Mouse (Mus musculus) skeletal muscle tissue, adult 2 months (tissue): ENCODE data around the gene Ubac2.

Source experiments
- DNase-seq: peaks from one replicate; pipeline ENCODE4 v3.0.0-alpha.2; 2012; ENCODE audit warnings: low read depth, low spot score

The Ubac2 gene

DNA sequence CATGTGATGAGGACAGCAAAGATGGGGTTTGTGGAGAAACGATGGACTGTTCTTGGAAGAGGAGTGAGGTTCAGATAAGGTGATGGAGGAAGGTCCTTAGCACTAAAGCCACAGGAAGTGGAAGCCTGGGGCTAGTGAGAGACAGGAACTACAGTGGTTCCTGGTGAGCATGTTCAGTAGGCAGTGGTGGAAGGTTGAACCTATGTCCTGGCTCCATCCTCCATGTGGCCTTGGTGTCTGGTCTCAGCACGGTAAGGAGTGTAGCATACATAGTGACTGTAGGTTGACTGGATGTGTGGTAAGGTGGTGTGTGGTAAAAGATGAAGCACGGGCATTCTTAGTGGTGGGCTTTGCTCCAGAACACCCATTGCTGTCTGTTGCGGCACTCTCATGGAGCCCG is 71.5 kb downstream of the Ubac2 start:
- DNase-seq: no peak

DNA sequence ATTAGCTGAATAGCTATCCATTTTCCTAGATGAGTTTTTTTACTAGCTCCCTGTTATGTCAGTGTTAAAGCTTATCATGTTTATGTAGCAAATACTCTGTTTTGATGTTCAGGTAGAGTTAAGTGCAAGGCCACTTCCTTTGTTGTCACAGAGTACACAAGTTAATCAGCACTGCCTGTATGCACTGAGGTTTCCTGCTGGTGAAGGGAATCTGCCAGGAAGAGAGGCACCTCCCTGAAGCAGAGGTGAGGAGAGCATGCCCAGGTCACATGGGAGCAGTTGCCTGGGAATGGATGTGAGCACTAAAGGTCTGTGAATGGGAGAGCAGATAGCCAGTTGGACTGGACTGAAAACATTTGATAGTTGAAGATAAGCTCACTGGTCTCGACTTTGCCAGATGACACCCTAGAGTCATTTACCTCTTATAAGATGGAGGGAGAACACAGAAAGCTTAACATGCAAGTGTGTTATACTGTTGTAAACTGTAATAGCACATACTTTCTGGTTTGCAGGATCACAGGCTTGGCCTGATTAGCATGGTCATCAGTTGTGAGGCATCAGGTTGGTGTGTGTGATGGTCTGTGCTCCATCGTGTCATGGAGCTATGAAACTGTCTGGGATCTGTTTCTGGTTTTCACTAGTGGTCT is 73.1 kb downstream of the Ubac2 start:
- no peak for DNase-seq

DNA sequence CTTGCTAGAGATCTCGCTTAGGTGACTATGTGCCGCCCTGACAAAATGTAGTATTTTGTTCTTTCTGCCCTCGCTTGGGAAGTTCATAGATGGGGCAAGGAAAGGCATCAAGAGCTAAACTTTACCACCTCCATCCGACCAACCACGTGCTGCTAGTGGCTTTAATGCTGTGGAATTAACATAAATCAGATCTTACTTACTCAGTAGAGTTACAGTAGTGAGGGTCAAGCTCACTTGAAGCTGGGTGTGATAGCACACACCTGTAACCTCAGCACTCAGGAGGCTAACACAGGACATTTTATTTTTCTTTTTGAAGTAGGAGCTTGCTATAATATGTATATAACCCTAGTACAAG is 73.6 kb downstream of the Ubac2 start:
- DNase-seq: no peak

DNA sequence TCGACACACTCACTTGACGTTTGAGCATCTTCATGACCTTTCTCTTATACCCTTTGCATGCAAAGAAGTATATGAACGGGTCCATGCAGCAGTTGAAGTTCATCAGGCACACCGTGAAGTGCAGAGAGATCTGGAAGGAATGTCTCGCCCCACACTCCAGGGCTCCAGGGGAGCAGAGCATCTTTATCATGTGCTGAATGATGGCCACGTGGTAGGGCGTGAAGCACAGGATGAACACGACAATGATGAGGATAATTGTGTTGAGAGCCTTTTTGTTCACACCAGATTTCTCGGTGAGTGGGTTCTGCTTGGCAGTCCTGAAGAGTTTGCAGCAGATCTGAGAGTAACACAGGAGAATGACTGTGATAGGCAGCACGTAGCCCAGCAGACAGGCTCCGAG is 75.7 kb downstream of the Ubac2 start:
- no peak for DNase-seq

DNA sequence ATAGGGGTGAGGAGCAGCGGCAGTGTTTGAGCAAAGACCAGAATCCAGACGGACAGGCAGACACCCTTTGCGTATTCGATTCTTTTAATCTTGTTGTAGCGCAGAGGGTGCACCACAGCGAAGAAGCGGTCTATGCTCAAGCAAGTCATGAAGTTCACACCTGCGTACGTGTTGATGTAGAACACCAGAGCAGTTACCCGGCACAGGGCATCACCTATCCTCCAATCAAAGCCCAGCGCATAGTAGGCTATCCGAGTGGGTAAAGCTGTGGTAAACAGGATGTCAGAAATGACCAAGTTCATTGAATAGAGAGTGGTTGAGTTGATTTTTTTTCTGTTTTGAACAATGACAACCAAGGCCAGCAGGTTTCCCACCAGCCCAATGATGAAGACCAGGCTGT is 76.2 kb downstream of the Ubac2 start:
- DNase-seq: no peak

DNA sequence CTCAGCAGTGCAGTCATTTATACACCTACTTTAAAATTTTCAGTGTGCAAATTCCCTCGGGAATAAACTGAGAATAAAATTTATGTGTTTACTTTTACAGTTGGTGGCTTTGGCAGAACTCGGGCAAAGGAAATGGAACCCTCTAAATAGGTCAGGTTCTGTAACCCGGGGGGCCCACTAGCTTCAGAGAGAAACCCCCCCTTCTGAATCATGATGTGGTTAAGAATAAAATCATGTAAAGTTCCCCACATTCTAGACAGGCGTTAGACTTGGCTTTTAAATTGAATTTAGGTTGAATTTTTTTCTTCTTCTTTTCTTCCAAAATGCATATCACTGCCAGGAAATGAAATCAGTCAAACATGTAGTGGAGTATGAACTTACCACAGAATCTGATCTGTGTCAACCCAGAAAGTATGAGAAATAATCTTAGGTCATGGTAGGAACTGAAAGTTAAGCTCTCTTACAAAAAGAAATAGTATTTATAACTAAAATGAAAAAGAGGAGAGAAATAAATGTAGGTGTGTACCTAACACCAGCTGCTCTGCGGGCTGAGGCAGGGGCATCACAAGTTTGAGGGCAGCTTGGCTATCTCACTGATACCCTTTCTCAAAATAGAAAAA is 76.9 kb downstream of the Ubac2 start:
- DNase-seq: no peak

DNA sequence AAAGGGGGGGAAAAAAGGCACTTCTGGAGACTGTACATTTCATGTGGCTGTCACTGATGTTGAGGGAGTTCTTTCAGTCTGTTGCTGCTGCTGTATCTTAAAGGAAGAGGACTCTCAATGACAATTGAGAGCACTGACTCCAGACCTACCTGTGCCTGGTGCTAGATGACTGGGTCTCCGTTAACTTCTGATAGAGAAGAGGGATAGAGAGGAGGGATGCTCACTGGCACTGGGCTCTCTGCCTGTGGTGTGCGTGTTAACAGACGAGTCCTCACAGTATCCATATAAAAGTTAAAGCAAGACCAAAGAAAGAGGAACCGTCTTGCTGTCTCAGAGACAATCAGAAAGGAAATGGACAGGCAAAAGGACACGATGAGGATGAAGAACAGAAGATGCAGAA is 77.9 kb downstream of the Ubac2 start:
- no peak for DNase-seq

DNA sequence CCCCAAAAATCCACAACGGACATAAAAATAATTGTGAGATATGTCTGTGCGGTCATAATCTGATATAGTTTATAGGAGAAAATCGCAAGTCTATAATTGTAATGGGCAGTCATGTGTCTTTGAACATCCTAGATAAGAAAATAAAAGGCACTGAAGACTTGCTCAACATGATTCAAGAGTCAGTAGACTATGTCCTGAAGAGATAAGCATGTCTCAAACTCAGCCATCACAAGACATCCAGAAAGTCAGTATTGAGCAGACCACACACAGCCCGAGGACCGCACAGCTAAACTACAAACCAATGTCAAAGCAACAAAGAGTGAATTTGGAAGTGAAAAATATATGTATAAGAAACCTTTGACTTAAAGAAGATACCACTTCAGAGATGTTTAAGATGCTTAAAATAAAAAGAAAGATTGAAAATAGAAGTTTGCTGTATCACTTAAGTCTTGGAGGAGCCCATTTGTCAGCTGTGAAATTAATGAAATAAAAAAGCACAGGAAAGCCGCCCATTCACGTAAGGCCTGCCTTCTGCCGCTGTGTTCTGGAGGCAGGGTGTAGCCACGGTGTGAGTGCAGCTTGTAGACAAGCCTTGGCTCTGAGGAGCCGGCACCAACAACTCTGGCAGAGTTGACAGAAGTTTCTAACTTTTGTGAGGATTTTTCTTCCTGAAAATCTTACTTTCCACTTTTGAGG is 78.9 kb downstream of the Ubac2 start:
- DNase-seq: no peak

DNA sequence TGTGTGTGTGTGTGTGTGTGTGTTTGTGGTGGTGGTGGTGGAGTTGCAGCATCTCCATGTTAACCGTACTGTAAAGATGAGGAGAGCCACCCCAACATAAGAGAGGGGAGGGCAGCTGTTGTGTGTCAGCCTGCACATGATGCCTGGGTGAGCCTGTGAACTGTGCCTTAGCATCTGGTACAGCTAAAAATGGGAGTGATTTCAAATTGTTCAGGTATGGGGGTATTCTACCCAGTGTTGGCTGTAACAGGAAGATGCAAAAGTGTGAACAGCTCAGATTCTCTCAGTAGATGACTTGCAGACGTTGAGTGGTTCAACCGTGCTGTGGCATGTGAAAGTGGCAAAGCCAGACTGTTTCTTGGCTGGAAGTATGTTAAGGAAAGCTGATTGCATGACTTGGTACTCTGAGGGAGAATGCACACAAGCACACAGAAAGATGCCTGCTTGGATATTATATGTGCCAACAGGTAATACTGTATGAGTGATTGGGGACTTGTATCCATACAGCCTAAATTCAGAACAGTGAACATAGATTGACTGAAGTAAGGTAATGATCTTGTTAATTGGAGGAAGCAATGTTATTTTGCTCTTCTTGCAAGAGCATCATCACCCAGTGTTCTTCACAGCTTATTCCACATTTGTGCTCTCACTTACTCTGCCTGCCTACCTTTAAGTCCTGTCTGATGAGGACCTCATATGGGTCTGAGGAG is 79.8 kb downstream of the Ubac2 start:
- no peak for DNase-seq

DNA sequence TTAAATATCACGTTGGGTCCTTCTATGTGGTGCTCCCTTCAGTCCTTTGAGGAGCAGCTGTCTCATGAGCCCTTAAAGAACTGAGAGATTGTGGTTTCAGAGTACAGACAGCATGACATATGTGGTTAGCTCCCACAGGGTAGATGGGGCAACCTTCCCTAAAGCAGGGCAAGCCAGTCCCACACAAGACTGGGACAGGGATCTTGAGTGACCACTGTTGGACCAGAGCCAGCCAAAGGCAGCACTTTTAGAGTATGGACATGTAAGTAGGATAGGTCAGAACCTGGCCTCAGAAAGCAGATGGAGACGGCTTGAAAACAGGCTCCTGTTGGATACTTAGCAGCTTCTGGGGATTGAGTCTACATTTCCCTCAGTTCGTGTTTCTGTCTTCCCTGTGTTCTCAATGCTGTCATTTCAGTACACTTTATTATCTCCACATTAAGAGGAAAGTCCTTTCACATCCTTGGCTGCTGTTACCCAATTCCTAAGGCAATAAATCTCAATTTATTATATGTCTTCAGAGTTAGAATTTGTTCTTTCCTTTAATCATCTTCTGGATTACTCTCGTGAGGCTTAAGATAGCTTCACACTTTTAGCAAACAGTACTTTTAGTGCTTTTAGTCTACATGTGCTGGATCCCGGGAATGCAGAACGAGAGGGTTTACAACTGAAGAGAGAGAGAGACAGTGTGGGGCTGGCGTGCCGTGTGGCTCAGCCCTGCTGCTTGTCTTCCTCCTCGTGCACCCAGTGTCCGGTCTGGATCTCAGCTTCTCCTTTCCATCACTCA is 80.5 kb downstream of the Ubac2 start:
- DNase-seq: no peak

DNA sequence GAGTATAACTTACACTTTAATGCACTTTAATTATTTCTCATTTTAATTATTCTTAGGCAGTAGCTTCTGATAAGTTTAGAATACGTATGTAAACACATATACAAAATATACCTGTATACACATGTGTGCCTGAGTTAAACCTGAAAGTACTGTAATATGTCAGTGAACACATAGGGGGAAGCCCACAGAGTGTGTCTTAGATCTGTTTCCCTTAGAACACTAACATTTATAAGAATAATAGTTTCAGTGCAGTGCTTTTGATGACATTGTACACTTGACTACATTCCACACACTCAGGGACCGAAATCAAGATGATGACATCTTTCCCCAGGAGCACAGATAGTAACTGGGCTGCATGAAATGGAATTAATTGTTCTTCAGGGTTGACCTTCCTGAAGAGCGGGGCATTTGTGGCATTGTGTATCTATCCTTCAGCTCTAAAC is 81.1 kb downstream of the Ubac2 start:
- DNase-seq: no peak

DNA sequence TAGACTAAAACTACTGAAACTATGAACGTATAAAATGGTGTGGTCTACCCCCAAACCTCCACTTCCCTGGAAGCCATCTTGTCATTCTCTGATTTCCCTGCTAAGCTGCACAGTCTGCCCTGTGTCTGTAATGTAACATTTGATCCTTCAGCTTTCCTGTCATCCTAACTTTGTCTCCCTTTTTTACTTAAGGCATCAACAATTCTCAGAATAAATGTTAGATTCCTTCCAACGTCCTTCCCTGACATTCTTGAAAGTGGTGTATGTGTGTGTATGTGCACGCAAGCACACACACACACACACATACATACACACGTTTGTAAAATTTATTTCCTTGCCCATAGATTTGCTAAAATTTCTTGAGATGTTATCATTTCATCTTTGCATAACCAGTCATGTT is 81.6 kb downstream of the Ubac2 start:
- no peak for DNase-seq

DNA sequence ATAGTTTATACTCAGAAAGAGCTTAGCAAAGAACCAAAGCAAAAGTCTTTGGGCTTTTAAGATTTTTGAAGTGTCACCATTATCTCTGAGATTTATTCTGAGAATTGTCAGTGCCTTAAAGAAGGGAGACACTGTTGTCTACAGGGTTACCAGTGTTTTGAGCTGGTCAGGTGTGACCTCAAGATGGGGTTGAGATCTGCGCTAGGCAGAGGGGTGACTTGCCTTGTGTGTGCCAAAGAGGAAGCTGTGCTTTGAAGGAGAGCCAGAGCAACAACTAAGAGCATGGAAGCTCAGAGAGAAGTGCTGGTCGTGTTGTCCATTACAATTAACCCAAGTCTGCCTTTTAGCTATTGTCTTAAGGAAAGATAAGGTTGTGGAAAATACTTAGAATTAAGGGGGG is 82.1 kb downstream of the Ubac2 start:
- DNase-seq: no peak

DNA sequence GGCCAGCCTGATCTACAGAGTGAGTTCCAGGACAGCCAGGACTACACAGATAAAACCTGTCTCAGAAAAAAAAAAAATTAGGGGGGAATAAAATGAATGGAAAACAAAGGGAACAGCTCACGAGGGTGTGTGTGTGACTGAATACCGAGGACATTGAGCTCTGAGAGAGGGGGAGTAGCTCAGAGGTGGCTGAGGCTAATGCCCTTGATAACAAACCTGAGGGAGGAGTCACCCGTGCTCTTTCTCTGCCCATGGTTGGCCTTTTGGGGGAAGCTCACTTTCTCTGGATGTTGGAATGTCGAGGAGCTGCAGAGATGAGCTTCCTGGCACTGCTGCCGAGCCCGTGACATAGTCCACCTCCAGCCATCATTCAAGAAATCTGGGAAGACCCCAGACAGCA is 82.6 kb downstream of the Ubac2 start:
- no peak for DNase-seq

DNA sequence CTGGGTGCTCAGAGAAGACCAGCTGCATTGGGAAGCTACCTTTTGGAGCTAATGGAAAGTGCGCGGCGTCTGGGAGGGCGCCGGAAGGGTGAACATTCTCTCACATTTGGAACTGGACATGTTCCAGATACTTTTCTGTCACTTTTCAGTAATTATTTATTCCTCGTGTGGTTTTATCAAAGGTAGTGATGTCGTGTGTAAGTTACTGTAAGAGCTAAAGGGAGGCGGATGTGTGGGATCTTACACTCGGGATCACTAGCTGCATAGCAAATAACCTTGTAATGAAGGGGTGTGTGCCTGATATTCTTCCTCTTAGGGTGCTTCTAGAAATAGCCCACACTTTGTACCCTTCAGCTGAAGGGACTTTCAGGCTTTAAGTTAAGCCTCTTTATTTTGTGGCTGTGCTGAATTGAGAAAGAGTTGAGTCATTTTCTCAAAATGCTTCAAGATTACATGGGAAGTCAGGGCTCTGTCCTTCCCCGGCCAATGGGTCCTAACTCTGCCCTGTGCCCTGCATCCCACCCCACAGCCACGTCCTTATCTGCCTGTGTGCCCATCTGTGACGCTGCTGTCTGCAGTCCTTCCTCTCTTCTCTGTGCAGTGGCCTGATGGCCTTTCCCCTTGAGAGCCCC is 83.2 kb downstream of the Ubac2 start:
- DNase-seq: no peak

DNA sequence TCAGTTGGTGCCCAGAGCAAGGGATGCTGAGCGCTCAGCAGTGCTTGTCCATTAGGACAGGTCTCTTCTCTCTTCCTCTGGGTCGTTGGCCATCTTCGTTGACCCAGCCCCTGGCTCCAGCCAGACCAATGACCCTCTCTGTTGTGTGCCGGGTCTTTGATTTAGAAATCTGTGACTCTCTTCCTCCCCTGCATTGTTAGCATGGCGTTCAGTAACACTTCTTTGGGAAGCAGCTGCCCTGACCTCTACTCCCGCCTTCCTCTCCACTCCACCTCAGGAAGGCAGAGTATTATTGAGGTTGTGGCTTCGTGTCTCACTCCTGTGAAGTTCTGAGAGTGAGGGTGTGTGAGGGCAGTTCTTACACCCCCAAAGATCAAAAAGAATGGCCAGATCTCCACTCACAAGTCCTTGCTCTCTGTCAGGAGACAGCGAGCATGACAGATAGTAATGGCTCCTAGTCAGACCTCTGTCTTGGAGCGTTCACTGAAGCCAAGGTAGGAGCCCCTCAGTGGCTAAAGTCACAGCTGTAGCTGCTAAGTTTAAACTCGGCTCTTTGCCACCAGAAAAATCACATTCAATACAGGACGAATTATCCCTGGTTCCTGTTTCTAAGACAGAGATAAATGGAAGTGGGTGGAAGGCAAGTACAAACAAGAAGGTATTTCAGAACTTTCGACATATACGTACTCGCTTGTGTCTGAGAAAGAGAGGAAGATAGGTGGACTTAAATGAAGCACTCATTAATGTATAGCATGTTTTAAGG is 83.9 kb downstream of the Ubac2 start:
- DNase-seq: no peak

DNA sequence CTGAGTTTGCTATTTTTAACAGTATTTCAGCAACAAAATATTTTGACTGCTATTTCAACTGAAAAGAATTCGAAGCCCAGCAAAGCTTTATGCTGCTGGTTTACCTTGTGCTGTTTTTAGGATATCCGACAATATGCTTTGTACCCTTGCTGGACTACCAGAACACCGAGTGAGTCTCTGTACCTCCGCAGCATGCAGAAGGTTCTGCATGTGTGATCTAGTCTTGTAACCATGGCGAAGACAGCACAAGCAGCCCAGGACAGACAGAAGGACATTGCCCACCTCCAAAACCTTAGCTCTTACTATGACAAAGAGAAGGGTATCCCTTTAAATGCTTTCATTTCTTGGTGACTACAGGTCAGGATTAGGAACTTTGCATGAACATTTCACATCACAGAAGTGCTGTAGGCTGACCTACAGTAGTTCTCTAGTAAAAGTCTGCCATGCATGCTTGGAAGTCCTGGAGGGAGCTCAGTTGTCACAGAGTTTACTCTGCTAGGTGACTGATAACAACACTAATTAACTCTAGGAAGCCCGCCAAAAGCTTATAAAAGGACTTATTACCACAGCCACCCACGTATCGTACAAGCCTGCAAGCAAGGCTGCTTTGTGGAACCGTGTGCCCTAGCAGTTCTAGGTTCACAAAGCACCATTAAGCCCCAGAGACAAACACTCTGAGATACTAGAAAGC is 85.0 kb downstream of the Ubac2 start:
- DNase-seq: no peak

DNA sequence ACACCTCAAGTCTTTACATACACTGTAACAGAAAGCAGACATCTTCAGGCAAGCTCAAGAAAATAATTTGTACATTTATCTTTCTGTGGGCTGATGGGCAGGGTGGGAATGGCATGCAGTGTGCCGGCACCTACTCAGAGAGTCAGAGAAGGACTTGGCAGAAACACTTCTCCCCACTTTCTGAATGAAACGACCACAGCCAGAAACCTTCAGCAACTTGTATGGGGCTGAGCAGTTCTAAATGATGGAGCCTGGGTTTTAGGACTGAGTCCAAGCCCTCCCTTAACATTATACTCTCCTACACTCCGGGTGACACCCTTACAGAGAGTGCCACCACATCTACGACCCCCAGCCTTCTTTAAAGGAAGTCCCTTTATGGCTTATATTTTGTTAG is 85.5 kb downstream of the Ubac2 start:
- no peak for DNase-seq

DNA sequence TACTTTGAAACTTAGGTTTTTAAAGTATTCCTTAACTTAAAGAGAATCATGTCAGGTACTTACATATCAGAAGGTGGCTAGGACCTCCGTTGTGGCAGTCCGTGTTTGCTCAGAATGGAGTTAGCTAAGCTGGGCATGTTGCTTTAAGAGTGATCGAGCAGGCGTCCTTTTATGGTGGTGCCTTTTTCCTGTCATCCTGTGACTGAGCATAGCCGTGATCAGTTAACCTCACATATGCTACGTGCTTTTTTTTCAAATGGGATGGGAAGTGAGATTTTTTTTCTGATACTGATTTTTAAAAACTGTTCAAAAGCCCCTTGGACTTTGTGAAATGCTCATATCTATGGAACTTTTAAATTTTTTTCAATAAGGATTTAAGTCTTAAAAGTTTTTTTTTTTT is 86.6 kb downstream of the Ubac2 start, which contains the start of gene Gpr183:
Gpr183 (minus strand) TSS at position 206 of the 400 bp plus-strand sequence.
- no peak for DNase-seq

DNA sequence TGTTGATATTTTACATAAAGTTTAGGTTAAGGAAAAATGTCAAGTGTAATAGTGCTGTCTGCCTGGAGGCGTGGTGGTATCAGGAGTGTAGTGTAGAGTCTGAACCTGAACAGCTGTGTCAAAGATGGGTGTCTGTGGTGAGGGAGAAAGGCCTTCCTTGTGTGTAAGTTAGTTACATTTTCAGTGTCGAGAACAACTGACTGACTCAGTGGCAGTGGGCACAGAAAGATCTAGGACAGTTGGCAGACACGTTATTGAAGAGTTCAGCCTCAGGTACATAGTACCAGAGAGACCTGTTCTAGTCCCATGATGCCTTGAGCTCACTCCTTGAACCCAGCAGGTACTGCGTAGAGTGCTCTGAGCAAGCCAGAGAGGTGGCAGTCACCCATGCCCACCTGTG is 87.0 kb downstream of the Ubac2 start:
- DNase-seq: no peak
